Mouse (Mus musculus): Measurements from ENCODE around the gene Donson. TPM values are rescaled to one million over a fixed set of nuclear protein-coding genes. Genes with fewer than 3 reads are reported as not detected.
A peak's percentile ranks its signal among the peaks of the same experiment; 100 is the strongest.

Gene Donson
- polyA plus RNA-seq, 1 experiment from 2014 or later, result 26.2 TPM

DNA sequence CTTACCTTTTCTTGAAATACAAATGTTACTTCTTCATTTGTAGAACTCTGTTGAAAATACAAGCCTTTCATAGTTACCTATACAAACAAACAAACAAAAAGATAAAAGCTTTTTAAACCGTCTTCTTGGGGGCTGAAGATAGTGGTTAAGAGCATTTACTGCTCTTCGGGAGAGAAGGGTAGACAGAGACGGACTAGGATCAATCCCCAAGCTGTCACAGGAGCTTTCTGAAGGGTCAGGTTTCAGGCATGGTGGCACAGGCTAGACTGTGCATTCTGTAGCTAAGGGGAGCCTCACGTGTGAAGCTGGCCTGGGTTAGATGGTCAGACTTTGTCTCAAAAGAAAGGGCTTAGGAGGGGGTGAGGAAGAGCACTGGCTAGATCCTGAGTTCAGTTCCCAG, 28.8 kb upstream of the Donson start:
- Histone ChIP-seq H3K27ac (no peak overlapping the region), H3K4me1 (no peaks in the 10 kb centered on the region), H3K27me3 (no peaks in the 10 kb centered on the region), H3K9me3 (no peaks in the 10 kb centered on the region), H3K36me3 (0 out of 2 replicates have a peak, but pooled peaks cover 5% of the 10 kb centered on the region), H3K4me3 (no peak overlapping the region), H3K4me2 (no peak overlapping the region), H3K9ac (no peak overlapping the region)
- WGBS, result 65% methylated on average over 4 of the region's 4 CpGs
- ATAC-seq (ENCODE audit: borderline replicate concordance, extremely low read depth, low FRiP score, low TSS enrichment), result no peak

GRCm38 (mm10) chr16:91716927-91717349, 28.4 kb upstream of the Donson start:
- ATAC-seq (ENCODE audit: borderline replicate concordance, extremely low read depth, low FRiP score, low TSS enrichment), result peak; percentile 82; the same call in 1 of the 2 replicates
- H3K4me2 ChIP-seq, result no peak overlapping the region
- no peak overlapping the region for H3K27ac ChIP-seq
- H3K4me3 ChIP-seq, result no peak overlapping the region
- 65% methylated on average over 11 of the region's 11 CpGs for WGBS
- no peak overlapping the region for H3K9ac ChIP-seq
- 0 out of 2 replicates have a peak, but pooled peaks cover 5% of the 10 kb centered on the region for H3K36me3 ChIP-seq
- no peaks in the 10 kb centered on the region for H3K27me3 ChIP-seq
- H3K9me3 ChIP-seq, result no peaks in the 10 kb centered on the region
- H3K4me1 ChIP-seq, result no peaks in the 10 kb centered on the region

- H3K27me3 ChIP-seq, result no peaks in the 10 kb centered on the region
- whole genome bisulfite sequencing, result 67% methylated on average over 7 of the region's 7 CpGs
- peaks cover 38% of the 10 kb centered on the region; the same call in 1 of the 2 replicates for H3K36me3 ChIP-seq
- H3K9ac ChIP-seq, result no peak overlapping the region
- H3K9me3 ChIP-seq, result no peaks in the 10 kb centered on the region
- no peak for ATAC-seq (ENCODE audit: borderline replicate concordance, extremely low read depth, low FRiP score, low TSS enrichment)
- H3K4me2 ChIP-seq, result no peak overlapping the region
- H3K4me1 ChIP-seq, result no peaks in the 10 kb centered on the region
- no peak overlapping the region for H3K27ac ChIP-seq
- H3K4me3 ChIP-seq, result no peak overlapping the region
These were observed 21.7 kb upstream of the Donson start for GRCm38 (mm10) chr16:91710241-91710640.

DNA sequence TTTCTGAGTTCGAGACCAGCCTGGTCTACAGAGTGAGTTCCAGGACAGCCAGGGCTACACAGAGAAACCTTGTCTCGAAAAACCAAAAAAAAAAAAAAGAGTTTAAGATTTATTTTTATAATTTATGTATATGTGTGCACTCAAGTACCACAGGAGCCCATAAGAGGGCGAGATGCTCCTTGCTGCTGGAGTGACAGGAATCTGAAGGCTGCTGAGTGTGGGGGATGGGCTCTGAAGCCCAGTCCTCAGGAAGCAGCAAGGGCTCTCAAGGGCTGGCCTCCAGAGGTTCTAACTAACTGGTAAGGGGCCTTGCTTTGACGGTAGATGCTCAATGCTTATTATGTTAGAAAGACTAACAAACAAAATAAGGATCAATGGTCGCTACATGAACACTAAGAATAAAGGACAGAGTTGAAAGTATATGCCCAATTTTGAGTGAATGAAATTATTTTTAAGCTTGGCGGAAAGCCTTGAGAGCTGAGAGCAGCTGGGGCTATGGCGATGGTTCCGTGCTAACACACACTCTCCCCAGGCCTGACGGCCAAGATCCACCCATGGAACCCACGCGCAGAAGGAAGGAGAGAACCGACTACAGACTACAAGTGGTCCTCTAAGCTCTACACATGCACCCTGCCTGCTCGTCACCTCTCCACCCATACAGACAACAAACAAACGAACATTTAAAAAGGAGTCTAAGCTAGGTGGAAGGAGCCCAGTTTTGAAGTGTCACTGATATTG, 16.2 kb upstream of the Donson start:
- WGBS, result 79% methylated on average over 14 of the region's 14 CpGs
- Histone ChIP-seq H3K36me3 (peaks cover 34% of the 10 kb centered on the region), H3K4me2 (no peak overlapping the region), H3K27me3 (no peaks in the 10 kb centered on the region), H3K4me1 (peaks cover 5% of the 10 kb centered on the region; the same call in 1 of the 2 replicates), H3K4me3 (no peak overlapping the region), H3K9me3 (no peaks in the 10 kb centered on the region), H3K27ac (no peak overlapping the region), H3K9ac (no peak overlapping the region)
- ATAC-seq (ENCODE audit: borderline replicate concordance, extremely low read depth, low FRiP score, low TSS enrichment), result no peak

DNA sequence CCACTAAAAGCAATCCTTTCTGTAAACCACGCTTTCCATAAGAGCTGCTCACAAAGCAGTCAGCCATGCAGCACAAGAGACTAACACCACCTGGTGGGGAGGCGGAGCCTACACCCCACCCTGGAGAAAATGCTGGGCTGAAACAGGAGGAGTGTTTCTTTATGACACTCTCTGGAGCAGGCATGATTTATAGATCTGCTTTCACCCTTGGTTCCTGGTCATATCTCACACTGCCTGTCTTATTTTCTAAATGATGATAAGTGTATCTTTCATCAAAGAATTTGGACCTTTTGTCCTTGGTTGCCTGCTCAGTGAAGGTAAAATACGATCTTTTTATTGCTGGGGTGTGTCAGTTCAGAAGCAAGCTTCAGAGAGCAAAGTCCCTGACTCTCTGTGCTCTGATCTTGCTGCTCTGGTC, 14.2 kb upstream of the Donson start:
- WGBS, result 55% methylated on average over 3 of the region's 3 CpGs
- H3K4me3 ChIP-seq, result no peak overlapping the region
- peaks cover 5% of the 10 kb centered on the region; the same call in 1 of the 2 replicates for H3K4me1 ChIP-seq
- H3K36me3 ChIP-seq, result peaks cover 37% of the 10 kb centered on the region
- ATAC-seq (ENCODE audit: borderline replicate concordance, extremely low read depth, low FRiP score, low TSS enrichment), result no peak
- H3K27ac ChIP-seq, result no peak overlapping the region
- H3K27me3 ChIP-seq, result no peaks in the 10 kb centered on the region
- H3K9me3 ChIP-seq, result no peaks in the 10 kb centered on the region
- no peak overlapping the region for H3K9ac ChIP-seq
- no peak overlapping the region for H3K4me2 ChIP-seq

- H3K36me3 ChIP-seq, result peaks cover 35% of the 10 kb centered on the region
- H3K9me3 ChIP-seq, result no peaks in the 10 kb centered on the region
- WGBS, result 55% methylated on average over 13 of the region's 13 CpGs
- no peak overlapping the region for H3K4me2 ChIP-seq
- H3K9ac ChIP-seq, result no peak overlapping the region
- H3K27me3 ChIP-seq, result no peaks in the 10 kb centered on the region
- H3K4me1 ChIP-seq, result peaks cover 5% of the 10 kb centered on the region; the same call in 1 of the 2 replicates
- H3K4me3 ChIP-seq, result no peak overlapping the region
- peak; percentile 76; the same call in 1 of the 2 replicates for ATAC-seq (ENCODE audit: borderline replicate concordance, extremely low read depth, low FRiP score, low TSS enrichment)
- H3K27ac ChIP-seq, result peak overlapping the region; percentile 31; the same call in 1 of the 2 replicates
These were observed 13.3 kb upstream of the Donson start for GRCm38 (mm10) chr16:91701908-91702307.

DNA sequence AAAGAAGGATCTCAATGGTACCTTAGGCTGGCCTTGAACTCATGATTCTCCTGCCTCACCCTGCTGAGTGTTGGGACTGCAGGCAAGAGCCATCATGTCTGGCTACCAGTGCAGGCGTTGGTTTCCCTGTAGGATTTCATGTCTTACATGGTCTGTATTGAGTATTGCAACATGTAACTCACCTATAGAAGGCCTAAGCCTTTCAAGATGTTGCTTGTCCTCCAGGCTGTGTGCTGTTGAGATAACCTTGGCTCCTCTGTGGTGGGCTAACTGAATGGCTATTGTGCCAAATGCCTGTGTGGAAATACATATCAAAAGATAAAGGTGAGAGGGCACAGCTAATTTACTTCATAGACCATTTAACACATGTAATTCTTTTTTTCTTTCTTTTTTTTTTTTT, 10.4 kb upstream of the Donson start:
- H3K9ac ChIP-seq, result no peak overlapping the region
- H3K27me3 ChIP-seq, result no peaks in the 10 kb centered on the region
- peaks cover 26% of the 10 kb centered on the region for H3K36me3 ChIP-seq
- WGBS, result 96% methylated on average over 1 of the region's 1 CpGs
- H3K4me2 ChIP-seq, result no peak overlapping the region
- no peak overlapping the region for H3K4me3 ChIP-seq
- ATAC-seq (ENCODE audit: borderline replicate concordance, extremely low read depth, low FRiP score, low TSS enrichment), result no peak
- peaks cover 9% of the 10 kb centered on the region; the same call in 1 of the 2 replicates for H3K4me1 ChIP-seq
- H3K9me3 ChIP-seq, result no peaks in the 10 kb centered on the region
- H3K27ac ChIP-seq, result no peak overlapping the region

DNA sequence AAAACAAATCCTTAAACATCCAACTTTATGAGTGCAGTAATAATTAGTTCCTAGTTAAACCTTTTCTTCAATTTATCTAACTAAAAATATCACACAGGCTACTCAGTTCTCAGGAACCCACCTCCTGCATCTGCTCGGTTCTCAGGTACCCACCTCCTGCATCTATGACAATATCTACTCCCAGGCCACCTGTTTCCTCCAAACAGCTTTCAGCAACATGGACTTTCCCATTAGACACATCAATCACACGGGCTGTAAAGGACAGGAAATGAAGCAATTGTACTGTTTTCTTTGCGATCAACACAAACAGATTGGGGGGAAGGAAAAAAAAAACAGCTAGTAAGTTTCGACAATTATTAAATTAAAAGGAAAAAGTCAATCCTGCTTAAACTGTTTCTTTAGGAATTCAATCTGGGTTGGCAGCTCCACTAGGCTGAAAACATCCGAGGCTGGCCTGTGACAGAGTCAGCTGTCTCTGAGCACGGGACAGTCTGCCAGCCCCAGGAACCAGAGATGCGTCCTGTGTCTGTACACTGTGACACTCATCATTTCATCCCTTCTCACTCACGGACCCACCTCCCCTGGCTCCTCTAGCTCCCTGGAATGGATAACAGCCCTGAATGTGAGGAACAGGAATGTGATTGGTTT, 6.7 kb upstream of the Donson start:
- WGBS, result 54% methylated on average over 8 of the region's 8 CpGs
- Histone ChIP-seq H3K4me2 (no peak overlapping the region), H3K36me3 (peaks cover 24% of the 10 kb centered on the region), H3K4me1 (0 out of 2 replicates have a peak, but pooled peaks cover 4% of the 10 kb centered on the region), H3K27me3 (no peaks in the 10 kb centered on the region), H3K4me3 (no peak overlapping the region), H3K9me3 (no peaks in the 10 kb centered on the region), H3K9ac (no peak overlapping the region), H3K27ac (no peak overlapping the region)
- no peak for ATAC-seq (ENCODE audit: borderline replicate concordance, extremely low read depth, low FRiP score, low TSS enrichment)

DNA sequence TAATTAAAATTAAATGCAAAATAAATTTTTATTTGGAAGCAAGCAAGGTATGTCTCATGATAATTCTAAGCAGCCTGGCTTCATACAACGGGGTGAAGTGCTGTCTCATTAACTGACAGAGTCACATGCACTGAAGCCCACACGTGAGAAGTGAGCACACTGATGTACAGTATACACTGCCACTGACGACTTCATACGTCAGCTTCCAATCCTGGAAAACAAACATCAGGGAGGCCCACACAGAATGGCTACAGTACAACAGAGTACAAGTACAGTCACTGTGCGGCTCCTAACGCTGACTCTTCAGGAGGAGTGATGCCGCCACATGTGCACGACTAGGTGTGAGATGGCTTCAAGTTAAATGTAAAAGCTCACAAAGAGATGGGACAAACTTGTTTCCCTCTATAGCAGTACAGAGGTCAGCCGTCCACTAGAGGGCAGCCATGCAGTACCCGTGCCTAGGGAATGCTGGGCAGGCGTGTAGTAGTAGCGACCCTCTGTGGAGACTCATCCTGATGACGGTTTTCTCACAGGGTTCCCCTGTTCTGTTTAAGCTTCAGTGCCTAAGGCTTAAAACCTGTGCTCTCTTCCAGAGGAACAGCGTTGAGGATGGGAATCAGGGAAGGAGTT, 6.0 kb upstream of the Donson start:
- peak; percentile 86 for ATAC-seq (ENCODE audit: borderline replicate concordance, extremely low read depth, low FRiP score, low TSS enrichment)
- no peak overlapping the region for H3K4me3 ChIP-seq
- H3K9me3 ChIP-seq, result no peaks in the 10 kb centered on the region
- H3K4me1 ChIP-seq, result peaks cover 7% of the 10 kb centered on the region; the same call in 1 of the 2 replicates
- 23% methylated on average over 14 of the region's 14 CpGs for WGBS
- H3K27ac ChIP-seq, result no peak overlapping the region
- H3K4me2 ChIP-seq, result no peak overlapping the region
- H3K9ac ChIP-seq, result no peak overlapping the region
- H3K36me3 ChIP-seq, result peaks cover 20% of the 10 kb centered on the region
- H3K27me3 ChIP-seq, result no peaks in the 10 kb centered on the region

DNA sequence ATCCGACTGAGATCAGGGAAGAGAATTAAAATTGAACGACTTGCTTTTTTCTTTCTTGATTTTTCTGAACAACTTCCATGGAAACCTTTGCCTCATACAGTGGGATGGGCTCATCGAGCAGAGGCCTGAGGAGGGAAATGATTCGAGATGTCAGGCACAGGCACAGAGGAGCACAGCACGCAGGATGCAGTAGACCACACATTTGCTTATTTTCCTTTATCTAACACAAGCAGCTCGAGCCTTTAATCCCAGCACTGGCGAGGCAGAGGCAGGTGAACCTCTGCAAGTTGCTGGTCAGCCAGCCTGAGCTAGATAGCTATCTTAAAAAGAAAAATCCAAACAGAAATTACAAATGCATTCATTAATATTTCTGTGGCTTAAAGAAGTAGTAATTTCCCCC, 1.2 kb upstream of the Donson start:
- H3K4me2 ChIP-seq, result peak overlapping the region; percentile 83; the same call in 1 of the 2 replicates
- H3K4me3 ChIP-seq, result no peak overlapping the region
- H3K27ac ChIP-seq, result no peak overlapping the region
- peaks cover 9% of the 10 kb centered on the region; the same call in 1 of the 2 replicates for H3K36me3 ChIP-seq
- H3K9ac ChIP-seq, result 0 out of 2 replicates have a peak overlapping the region, but pooled peaks have one; percentile 6
- WGBS, result 35% methylated on average over 7 of the region's 7 CpGs
- H3K9me3 ChIP-seq, result no peaks in the 10 kb centered on the region
- H3K27me3 ChIP-seq, result no peaks in the 10 kb centered on the region
- peaks cover 18% of the 10 kb centered on the region; the same call in 1 of the 2 replicates for H3K4me1 ChIP-seq
- ATAC-seq (ENCODE audit: borderline replicate concordance, extremely low read depth, low FRiP score, low TSS enrichment), result no peak

GRCm38 (mm10) chr16:91688023-91688618, 449 bp downstream of the Donson start:
- WGBS, result under 1% methylated on average over 51 of the region's 51 CpGs
- peak overlapping the region; percentile 83 for H3K4me2 ChIP-seq
- H3K36me3 ChIP-seq, result peaks cover 22% of the 10 kb centered on the region
- H3K4me1 ChIP-seq, result peaks cover 18% of the 10 kb centered on the region; the same call in 1 of the 2 replicates
- H3K9ac ChIP-seq, result peak overlapping the region; percentile 71
- ATAC-seq (ENCODE audit: borderline replicate concordance, extremely low read depth, low FRiP score, low TSS enrichment), result peak; percentile 62
- H3K4me3 ChIP-seq, result peak overlapping the region; percentile 75
- no peaks in the 10 kb centered on the region for H3K27me3 ChIP-seq
- no peaks in the 10 kb centered on the region for H3K9me3 ChIP-seq
- H3K27ac ChIP-seq, result peak overlapping the region; percentile 69

All from lung, embryonic 15.5 days (tissue).